Mouse (Mus musculus) heart, postnatal 4 days (tissue): ENCODE measurements around the gene Myt1l. TPM values are rescaled to one million over a fixed set of nuclear protein-coding genes. Genes with fewer than 3 reads are reported as not detected.

ENCODE experiments used
- DNase-seq: peaks from one replicate; pipeline ENCODE4 v3.0.0; 2021
- total RNA-seq, 2 experiments: library from RNA; stranded (reverse); gene quantifications; 2 replicates each; pipeline ENCODE4 v1.2.3; 2021

Gene Myt1l
- under 1 TPM; 0.05 to 0.21 TPM for total RNA-seq

DNA sequence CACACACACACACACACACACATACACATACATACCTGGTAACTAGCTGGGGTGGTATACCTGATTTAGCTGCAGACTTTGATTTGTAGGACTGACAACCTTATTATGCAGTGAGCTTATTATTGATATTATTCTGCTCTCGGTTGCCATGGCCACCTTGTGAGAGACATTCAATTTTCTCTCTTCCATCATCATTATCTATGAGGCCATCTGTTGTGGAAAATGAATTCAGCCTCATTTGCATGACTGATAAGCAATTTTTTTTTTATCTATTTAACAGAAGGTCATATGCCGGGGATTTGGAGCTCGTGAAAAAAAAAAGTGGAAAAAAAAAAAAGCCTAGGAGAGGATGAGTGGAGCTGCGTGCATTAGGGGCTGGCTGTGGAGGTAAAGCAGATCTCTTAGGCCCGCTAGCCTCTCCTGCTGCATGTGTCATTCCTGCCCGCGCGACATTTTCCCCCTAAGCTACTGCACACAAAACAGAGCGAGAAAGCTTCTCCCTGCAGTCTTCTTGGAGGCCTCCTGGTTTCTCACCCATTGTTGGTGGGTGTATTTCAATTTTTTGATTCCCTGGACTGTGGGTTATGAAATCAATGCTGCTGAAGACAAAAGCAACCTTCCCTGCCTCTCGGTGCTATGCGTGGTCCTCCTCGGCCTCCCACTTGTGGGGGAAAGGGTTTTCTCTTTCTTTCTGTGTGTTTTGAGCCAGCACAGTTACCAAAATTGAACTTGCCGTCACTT is at the start of gene Myt1l:
Gene Myt1l, plus strand, starts transcription at position 354 of the 741 bp plus-strand sequence.
- no peak for DNase-seq

DNA sequence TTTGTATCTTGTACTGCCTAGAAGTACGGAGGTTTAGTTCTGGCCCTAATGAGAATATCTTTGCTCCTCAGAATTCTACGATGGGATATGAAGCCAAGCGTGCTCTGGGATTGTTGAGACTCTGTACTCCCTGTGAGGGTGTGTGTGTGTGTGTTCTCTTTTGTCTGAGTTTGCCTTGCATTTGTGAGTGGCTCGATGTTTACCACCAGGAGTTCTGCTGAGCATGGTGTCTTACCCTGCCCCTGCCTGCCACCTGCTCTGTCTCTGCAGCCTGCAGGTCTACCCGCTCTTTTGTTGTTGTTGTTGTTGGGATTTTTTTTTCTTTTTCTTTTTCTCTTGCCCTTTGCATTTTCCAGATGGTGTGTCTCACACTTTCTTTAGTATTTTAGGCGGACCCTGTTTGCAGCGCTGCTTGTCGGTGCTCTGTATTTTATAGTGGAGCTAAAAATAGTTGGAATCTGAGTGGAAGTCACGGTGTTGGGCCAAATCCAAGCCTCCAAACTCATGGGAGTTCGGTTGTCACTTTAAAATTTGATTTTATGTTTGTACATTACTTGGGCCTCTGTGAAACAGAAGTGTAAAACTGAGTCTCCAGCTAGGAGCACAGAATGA is 41.7 kb upstream of the Myt1l start:
- peak; percentile 6 for DNase-seq

DNA sequence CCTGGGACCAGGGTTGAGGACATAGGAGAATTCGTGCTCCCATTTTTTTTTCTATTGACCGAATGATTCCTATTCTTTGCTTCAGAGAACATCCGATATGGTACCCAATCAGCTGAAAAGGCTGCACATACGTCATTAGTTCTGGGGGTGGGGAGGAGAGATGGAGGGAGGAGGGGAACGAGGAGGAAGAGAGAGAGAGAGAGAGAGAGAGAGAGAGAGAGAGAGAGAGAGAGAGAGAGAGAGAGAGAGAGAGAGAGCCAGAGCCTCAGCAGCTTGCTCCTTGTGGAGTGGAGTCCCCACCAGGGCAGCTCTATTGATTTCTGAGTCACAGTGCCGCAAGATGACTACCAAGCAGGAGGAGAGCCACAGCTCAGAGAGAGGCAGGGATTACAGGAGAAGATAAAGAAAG is 1.9 kb upstream of the Myt1l start:
- no peak for DNase-seq

DNA sequence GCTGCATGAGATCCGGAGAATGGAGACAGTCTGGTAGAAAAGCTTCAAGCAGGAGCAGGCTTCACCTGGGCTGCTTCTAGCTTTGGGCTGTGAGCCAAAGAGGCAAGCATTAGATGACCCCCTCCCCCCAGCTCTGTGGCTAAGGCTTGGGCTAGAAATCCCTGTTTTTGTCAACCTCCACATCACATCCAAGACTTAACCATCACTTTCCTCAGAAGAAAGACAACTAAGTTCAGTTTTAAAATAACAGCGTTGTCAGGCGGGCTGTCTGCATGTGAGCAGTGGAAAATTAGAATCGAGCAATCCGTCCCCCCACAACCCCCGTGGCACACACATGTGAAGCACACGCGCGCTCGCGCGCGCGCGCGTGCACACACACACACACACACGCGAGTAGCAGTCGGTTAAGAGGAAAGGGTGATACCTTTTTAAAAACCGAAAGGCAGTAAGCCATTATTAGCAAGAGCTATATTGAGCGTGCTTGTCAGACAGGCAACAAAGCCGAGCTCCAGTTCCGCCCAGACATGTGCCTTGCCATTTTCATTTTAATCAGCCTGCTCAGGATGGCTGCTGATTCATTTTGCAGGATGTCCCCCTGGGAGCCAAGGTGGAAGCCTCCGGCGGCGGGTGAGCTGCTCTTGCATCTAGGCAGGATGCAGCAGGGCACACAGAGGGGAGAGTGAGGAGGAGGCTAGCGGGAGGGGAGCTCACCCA is 979 bp upstream of the Myt1l start:
- no peak for DNase-seq

DNA sequence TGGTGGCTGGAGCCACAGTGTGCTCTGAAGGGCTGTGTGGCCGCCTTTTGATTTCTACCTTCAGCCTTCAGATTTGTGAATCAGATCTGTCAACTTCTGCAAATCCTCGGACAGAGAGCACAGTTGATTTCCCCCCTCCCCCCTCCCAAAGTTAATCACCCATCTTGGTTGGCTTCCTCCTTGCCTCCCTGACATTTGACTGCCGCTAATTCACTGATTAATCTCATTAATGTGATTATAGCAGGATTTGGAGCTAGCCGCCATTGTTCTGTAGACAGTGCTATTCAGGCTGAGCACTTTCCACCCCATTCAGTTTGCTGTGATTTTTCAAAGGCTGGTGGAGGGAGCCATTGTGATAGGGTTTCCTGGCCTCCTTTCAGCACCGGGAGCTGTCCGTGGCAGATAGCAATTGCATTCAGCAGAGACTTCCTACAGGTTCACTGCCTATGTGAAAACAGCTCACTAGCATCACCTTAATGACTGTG is 2.1 kb downstream of the Myt1l start:
- DNase-seq = peak; percentile 70

DNA sequence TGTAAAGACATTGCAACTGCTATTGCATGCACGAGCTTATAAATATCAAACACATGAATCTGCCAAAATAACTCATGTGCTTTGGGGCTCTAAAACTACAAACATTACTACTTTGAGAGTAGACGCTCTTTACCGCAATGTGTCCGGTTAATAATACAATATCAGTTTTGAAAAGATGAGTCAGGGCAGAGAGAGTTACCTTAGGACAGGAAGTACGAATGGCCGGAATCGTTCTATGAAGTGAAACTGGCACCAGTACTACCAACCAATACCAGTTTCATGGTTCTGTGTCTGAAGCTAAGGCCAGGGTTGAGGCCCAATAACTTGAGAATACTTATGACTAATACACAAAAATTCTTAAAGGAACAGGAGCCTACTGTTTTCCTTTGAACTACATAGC is 2.6 kb downstream of the Myt1l start:
- no peak for DNase-seq

DNA sequence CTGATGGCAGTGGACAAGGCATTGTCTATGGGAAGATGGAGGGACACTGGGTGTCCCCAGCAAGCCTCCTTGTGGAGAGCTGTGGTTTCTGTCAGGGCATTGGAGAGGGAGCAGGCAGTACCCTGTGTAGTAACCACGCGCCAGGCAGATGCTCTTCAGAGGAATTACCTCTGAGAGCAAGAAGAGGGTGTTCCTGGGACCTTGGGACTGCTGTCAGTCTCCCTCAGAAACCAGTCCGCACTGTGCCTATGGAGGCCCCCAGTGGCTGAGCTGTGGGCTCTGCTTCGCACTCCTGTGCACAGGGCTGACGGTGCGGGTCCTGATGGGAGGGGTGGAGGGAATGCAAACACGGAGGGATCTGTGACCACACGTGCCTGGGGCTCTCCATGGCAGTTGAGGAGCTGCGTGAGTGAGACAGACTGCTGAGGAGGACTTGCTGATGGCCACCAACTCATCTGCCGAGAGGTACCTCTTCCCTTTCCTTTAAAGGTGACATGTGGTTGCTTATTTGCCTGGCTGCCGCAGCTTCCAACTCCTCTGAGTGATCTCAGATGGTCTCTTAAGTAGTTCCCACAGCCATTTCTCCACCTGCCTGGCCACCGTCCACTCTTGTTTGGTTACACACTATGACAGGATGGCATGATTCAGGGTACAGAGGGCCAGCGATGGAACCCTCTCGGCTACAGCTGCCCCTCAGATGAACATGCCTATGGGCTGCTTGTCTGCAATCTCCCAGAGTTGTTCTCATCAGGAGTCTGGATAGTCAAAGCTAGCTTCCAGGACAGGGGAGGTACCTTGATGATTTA is 5.1 kb downstream of the Myt1l start:
- DNase-seq = no peak

DNA sequence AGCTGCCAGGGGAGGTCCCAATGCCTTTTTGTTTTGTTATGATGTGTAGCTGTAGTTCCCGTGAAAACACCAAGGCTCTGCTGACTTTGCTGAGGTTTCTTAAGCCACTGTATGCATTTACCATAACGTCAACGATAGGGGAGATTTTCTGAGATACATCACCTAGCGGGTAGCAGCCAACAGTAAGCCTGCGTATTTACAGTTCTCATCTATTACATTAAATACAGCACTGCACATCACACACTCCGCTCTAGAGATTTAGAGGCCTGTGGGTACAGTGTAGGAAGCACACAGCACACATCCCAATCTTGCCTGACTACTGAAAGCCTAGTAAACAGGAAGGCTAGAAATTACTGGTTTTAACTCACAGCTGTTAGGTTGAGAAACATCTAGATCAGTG is 6.1 kb downstream of the Myt1l start:
- DNase-seq = no peak

DNA sequence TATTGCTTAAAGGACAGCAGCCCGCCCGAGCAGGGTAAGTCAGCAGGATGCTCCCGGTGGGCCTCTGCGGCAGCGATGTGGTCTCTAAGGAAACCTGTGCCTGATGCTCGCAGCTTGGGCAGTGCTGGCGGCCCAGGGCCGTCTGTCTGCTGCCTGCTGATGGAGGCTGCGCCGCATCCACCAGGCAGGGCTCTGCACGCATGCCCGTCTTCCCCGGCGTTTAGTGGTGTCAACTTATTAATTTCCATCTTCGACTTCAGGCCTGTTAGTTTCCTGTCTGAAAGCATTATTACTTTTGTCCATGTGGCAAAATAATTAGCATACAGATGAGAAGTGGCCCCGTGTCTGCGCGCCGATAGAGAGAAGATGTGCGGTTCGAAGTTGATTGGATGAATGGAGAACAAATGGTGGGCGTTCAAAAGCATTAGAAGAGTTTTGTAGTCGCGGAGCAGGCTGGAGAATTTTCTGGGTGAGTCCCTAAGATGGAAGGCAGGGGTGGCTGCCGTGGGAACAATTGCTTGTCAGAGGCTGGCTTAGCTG is 6.6 kb downstream of the Myt1l start:
- no peak for DNase-seq

DNA sequence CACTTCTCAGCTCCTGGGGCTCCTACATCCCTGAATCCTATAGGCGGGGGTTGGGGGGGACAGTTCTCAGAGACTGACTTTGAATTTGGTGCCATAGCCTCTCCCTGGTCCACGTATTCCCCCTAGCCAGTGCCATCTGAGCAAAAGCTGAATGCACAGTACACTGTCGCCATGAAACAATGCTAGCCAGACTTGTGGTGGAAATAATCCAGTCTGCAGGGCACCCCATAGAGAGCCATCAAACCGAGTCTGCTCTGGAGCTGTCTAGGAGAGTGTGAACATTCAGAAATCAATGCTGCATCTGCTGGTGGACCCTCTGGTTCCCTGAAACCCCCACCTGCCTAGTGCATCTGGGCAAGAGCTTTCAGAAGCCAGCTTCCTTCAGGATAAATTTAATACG is 9.7 kb downstream of the Myt1l start:
- DNase-seq = no peak

DNA sequence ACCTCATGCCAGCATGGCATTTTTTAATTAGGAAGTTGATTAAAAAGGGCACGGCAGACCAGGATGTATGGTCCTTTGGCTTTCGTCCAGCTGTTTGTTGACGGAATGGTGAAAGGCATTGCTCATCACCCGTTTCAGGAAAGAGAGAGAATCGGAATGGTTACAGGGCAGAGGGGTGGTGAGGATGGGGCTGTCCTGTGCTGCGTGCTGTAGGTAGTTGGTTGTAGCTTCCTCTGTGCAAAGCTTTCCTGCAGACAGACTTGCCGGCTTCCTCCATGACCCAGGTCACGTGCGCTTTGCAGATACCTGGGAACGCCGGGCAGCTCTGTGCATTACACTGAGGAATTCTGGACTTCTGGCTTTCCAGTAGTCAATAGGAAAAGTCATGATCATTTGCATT is 10.3 kb downstream of the Myt1l start:
- DNase-seq = no peak

DNA sequence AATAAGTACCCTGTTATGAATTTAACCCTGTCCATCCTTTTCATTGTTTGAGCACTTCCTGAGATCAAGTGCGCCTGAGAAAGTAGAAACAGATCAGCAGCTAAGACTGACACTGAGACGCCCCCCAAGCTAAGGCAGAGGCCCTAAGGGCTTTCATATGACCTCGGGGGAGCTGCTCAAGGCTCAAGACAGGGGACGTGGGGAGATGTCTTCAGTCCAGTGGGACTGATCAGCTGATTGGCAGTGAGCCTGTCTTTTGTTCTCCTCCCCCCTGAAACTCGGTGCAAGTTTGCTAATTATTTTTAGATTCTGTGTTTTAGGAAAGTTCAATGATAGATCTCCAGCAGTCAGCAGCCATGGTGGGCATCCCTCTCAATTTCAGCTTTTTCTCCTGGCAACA is 10.9 kb downstream of the Myt1l start:
- DNase-seq = no peak

DNA sequence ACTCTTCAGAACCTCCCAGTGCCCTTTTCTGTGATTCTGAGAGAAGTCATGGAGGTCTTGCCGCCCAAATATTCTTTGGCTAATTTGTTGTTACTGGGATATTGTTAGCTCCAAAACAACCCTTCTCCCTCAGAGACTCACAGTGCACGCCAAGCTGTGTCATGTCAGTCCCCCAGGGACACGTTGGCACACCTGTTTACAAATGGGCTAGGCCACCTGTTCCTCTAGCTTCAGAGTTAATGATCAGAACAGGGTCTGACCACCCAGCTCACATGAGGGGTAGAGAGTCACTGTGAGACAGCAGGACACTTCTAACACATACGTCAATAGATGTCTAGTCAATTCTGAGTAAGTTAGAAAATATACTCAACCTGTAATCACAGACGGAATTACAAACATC is 12.6 kb downstream of the Myt1l start:
- DNase-seq = no peak

DNA sequence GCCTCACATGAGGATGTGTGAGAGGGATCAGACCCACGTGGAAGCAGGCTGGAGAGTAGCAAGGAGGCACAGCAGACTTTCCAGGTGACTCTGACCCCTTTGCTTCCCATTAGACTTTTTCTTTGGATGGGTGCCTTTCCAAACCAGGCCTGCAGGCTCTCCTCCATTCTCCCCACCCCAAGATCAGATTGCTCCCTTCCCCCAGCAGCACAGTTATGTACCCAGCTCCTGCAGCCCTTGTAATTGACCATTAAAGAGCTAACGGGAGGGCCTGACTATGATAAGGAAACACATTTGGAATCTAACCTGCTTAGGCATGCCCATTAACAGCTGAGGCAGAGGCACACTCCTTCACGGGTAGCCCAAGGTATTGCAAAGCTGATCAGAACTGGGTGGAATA is 17.9 kb downstream of the Myt1l start:
- no peak for DNase-seq

DNA sequence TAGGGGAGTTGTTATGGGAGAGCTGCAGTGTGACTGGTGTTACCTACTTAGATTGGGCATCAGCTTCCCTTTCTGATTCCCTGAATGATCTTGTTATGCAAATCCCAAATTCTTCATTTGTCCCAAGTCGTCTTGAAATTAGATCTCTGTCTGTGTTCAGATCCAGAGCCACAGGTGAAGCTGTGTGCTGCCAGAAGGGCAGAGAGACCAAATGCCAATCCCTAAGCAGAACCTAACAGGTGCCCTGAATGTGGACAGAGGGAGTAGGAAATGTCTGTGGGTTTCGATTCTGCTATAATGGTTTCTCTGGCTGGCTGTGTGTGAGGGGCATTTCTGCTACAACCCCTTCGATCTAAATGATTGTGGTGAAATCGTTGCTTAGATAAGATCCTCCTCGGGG is 18.9 kb downstream of the Myt1l start:
- DNase-seq = no peak

DNA sequence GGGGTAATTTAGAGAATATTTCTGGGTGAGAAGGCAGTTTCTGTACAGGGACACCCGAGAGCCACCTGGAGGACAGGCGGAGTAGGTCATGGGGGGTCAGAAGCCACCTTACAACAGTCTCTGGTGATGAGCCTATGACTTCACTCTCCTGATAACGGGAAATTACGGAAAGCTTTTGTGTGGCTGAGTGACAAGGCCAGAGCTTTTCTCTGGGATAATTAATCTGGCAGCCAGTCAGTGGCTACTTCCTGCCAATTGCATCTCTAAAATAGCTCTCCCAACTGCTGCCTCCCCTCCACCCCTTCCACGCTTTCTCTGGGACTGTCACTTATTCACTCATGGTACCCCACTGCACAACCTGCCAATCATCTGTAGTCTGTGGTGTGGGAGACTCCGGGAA is 19.6 kb downstream of the Myt1l start:
- no peak for DNase-seq

DNA sequence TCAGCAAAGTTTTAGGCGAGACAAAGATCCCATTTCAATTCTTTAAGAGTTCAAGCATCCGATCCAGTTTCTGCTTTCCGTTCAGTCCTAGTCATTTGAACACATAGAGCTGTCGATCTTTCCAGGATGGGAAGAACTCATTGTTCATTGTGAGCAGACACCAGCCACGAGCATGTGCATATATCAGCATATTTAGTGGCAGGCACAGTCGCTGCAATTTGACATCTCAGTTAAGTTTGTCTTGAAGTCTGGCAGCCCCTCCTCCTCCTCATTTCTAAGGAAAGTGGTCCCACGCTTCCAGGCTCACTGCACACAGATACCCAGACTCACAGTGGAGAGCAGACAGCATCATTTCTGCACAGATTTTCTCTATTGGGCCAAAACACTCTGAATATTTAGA is 25.0 kb downstream of the Myt1l start:
- no peak for DNase-seq

DNA sequence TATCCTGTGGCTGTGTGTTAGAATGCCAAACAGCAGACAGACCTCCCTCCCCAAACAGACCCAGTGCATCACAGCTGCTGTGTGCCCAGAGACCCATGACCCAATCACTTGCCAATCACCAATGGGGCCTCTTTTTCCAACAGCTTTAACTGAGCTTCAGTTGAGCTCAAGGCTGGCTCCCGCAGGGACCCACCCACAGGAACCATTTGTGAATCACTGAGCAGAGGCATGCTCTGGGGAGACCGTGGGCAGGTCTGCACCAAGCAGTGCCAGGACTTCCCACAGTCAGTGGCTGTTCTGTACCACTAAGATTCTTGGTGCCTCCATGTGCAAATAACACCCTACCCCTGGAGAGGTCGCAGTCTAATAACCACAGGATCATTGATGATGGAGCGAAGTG is 27.5 kb downstream of the Myt1l start:
- no peak for DNase-seq

DNA sequence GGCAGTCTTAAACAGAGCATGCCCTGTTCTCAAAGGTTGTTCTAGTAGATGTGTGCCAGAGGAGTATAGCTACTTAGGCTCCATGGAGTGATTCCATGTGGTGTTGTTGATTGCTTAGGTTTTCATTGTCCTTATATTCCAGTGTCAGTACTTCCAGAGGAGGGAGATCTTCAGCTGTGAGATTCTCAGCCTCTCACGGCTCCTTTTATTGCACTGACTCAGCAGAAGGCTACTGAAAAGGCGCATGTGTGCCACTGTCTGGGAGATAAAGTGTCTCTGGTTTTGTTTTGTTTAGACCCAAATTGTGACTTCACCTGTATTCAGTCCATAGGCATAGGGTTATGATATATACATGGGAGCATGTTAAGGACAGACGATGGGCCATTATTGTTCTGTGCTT is 28.2 kb downstream of the Myt1l start:
- DNase-seq = no peak

DNA sequence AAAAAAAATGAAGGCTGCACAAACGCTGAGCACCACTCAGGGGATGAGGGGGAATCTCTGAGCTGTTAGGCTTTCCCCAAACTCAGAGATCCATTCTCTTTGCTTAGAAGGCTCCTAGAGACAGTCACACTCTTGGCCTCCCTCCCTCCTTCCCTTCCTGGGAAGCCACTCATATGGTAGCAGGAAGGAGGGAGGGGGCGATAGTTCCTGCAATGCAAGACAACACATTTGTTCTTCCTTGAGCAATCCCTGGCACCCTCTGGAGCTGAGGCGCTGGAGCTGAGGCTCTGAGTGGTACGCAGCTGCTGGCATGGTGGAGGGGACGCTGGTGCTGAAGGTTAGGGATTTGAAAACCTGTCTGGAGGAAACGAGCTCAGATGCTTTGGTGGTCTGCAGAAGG is 28.7 kb downstream of the Myt1l start:
- DNase-seq = no peak

DNA sequence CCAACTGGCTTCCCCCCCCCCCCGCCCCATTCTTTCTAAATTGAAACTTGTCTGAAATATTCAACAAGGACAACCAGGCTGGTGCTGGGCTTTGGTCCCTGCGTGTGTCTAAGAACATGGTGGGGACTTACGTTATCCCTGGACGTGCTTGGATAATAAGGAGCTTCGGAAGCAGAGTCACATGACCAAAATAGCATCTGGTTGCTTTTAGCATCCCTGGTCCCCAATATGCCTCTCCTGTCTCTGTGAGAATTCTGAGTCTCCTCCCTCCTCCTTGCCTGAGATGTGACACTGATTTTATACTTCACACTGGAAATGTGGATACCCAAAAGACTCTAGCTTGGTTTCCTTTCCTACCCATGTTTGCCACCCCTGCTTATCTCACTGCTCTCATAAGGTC is 31.6 kb downstream of the Myt1l start:
- no peak for DNase-seq

DNA sequence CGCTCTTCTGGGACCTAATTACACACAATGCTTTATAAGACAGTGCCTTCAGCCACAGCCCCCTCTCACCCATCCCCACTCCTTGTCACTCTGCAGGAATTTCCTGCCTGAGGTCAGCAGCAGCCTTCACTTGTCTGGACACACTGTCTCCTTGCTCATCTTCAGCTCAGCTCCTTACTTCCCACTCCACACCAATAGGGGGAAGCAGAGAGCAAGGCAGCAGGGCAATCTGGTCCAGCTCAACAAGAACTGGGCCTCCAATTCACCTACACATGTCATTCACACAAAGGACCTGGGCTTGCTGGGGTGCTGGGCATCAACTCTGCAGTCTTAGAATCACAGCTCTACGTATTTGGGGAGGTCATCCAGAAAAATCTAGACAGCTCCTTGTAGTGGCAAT is 33.0 kb downstream of the Myt1l start:
- no peak for DNase-seq

DNA sequence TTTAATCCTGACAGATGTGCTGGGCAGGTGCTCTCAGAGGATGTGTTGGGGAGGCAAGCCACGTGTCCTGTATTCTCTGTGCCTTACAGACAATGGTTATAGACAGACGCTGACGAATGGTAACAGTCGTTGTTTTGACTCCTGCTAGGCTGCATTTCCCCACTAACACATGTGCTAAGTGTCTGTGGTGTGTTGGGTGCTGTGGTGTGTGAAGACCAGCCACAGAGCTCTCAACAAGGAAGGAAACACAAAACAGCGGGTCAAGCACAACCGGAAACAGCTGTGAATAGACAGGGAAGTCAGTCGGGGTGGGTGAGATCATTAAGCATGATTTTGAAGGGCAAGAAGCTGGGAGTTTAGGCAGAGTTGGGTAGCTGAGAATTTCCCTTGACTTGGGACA is 41.1 kb downstream of the Myt1l start:
- no peak for DNase-seq
